Mouse (Mus musculus) heart, postnatal 25 days (tissue): ENCODE results near the gene Ksr2. TPM values are rescaled to one million over a fixed set of nuclear protein-coding genes. Genes with fewer than 3 reads are reported as not detected.

Source experiments
- DNase-seq: peaks from one replicate; pipeline ENCODE4 v3.0.0; 2022; ENCODE audit warnings: low spot score
- intact Hi-C: fragments of 180-260 bp; cut with DNase I; formaldehyde crosslinking; loops from one replicate; pipeline ENCODE4 v1.15.1; 2025
- total RNA-seq, 2 experiments: library from RNA; stranded (reverse); gene quantifications; 2 replicates each; pipeline ENCODE4 v1.2.3; 2021

The Ksr2 gene
- total RNA-seq, 2 experiments from 2014 or later = not detected

DNA sequence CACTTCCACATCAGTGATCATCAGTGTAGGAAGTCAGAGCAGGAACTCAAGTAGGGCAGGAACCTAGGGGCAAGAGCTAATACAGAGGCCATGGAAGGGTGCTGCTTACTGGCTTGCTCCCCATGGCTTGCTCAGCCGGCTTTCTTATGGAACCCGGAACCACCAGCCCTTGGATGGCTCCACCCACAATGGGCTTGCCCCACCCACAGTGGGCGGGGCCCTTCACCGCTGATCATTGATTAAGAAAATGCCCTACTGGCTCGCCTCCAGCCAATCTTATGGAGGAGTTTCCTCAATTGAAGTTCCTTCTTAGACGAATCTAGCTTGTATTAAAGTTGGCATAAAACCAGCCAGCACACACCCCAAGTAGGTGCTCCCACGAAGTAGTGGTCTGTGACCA is 102.1 kb downstream of the Ksr2 start:
- DNase-seq = no peak
- intact Hi-C loops = loop anchor here (2.0 kb wide), 3 partner anchors 321 to 431 kb away; no protein-coding TSS in a partner anchor

DNA sequence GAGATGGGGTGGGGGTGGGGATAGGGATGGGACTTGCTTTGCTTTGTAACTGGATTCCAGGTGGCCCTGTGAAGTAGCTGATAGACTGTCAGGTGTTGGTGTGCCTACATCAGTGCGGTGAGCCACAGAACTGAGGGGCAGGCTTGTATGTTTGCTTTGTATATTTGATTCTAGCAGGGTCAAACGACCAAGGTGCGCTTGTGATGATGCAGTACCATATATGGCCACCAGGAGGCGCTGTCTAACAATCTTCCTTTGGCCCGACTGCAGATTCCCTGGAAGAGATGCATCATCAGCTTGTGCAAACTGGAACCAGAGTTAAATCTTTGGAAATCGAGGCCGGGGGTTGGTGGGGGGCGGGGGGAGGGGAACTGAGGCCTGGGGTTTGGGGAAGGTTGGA is 102.8 kb downstream of the Ksr2 start:
- no peak for DNase-seq

DNA sequence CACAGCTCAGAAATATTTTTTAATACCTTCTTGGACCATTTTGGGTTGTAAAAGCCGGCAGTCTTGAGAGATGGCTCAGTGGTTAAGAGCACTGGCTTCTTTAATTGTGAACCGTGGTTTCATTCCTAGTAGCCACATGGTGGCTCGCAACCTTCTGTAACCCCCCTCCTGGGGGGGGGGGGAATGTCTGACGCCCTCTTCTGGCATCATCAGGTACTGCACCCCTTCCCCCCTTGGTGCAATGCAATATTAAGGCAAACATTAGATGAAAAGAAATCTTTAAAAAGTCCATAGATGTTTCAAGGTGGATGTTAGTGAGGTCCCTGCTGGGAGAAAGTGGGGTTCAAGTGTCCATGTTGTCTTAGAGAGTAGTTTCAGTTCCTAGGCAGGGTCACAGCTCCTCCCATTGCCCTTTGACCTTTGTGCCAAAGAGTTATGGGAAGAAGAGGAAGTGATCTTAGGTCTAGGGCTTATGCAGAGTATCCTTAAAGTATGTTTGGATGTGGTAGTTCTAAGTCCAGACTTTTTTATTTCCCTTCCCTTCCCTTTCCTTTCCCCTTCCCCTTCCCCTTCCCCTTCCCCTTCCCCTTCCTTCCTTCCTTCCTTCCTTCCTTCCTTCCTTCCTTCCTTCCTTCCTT is 106.2 kb downstream of the Ksr2 start:
- no peak for DNase-seq
- intact Hi-C loops = no loop called here

More for the DNA sequence above, 102.8 kb downstream of the Ksr2 start:
- intact Hi-C loops = loop anchor here (2.0 kb wide), 3 partner anchors 320 to 430 kb away; no protein-coding TSS in a partner anchor

DNA sequence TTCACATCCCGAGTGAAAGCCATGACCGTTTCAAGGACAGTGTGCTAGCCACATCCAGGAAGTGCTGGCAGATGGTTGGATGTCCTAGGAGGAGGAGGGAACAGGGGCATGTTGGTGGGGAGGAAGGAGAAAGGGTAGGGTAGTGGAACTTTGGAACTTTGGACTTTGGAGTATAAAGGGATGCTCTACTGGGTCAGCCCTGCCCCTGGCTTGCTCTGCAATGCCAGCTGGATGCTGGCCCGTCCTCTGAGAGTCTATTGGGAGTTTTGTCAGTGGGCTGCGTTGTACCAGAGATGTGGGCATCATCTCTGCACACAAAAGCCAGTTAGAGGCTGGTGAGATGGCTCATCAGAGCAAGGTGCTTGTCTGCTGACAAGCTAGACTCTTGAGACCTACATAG is 107.4 kb downstream of the Ksr2 start:
- no peak for DNase-seq
- intact Hi-C loops = no loop called here

DNA sequence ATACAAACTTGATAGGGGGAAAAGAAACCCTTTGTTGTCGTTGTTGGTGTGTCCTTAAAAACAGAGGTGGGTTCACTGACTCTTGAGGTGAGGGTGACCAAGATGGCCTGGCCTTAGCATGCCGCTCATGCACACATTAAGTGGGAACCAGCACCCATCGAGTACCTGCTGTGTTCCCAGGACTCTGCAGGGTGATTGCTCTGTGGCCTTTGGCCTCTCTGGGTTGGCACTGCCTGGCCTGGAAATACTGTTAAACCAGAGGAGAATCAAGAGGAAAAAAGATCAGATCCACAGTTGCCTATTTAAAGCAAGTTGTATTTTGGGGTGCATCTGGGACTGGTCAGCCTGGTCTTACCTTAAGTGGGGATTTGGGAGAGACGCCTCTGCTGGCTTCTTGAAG is 107.9 kb downstream of the Ksr2 start:
- no peak for DNase-seq
- intact Hi-C loops = no loop called here

DNA sequence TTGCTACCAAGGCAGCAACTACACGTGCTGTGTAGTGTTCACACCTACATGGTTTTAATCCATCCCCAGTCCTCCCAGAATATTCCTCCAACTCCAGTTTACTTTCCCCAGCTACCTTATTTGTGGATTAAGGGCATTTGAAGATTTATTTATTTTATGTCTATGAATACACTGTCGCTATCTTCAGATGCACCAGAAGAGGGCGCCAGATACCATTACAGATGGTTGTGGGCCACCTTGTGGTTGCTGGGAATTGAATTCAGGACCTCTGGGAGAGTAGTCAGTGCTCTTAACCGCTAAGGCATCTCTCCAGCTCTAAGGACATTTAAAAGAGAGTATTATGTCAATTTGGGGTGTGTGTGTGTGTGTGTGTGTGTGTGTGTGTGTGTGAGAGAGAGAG is 108.7 kb downstream of the Ksr2 start:
- intact Hi-C loops = no loop called here
- DNase-seq = no peak

DNA sequence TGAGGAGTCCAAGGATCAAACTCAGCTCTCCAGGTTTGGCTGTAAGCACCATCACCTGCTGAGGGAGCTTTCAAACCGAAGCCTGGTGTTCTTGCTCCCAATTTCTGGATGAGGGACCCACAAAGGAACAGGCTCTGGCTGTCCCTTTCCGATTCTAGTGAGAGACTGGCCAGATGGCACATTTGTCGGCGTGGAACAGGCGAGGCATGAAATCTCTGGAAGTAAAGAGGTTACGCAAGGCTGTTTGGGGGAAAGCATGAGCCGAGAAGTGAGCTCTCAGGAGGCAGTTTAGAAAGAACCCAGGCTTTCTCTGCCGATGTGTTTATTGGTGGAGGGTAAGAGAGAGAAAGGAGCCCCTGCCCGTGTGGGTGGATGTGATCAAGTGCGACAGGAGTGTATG is 109.2 kb downstream of the Ksr2 start:
- DNase-seq = no peak
- intact Hi-C loops = no loop called here

DNA sequence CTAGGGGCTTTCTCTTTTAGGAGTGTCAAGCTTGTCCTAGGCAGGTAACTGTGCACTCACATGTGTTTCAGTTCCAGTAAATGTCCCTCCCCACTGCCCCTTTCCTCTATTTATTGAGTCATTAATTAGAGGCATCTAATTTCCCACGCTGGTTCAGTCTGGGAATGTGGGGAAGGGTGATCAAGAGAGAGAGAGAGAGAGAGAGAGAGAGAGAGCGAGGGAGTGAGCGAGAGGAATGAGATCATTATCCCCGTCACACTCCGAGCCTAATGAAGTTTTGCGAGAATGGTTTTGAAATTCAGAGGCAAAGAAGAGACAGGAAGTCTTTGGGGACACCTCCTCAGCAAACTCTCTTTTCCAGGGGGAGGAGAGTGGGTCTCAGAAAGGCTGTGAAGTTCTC is 117.2 kb downstream of the Ksr2 start:
- intact Hi-C loops = no loop called here
- DNase-seq = no peak

DNA sequence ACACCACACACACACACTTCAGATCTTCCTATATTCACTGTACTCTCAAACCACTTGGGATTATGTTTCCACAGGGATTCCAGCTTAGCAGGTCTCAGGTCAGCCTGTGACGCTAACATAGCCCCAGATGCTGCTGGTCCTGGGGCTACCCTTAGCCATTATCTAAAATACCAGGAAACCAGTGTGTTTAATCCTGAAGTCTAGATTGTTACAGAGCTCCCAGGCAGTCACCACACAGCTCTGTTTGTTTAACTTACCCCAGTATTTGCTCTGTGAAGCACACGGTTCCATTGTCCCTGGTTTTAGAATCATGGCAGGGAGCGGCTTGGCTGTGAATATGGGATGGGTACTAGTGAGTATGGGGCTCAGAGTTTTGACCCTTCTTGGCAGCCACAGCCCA is 125.4 kb downstream of the Ksr2 start:
- intact Hi-C loops = no loop called here
- no peak for DNase-seq

DNA sequence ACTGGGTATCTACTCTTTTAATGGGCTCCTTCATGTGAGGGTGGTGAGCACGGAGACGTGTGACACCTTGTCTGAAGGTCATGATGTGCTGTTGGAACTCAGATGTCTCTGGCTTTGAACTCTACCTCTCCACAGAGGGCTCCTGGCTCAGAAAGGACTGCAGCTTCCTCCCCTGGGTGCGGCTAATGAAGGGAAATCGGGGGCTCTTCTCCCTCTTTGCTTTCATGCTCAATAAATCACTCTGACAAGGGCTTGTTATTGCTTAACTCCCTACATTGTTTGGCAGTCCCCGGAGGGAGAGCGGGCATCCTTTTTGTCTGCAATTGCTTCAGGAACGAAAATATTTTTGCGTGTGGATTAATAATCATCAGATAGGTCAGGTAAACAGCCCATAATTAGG is 127.9 kb downstream of the Ksr2 start:
- no peak for DNase-seq

DNA sequence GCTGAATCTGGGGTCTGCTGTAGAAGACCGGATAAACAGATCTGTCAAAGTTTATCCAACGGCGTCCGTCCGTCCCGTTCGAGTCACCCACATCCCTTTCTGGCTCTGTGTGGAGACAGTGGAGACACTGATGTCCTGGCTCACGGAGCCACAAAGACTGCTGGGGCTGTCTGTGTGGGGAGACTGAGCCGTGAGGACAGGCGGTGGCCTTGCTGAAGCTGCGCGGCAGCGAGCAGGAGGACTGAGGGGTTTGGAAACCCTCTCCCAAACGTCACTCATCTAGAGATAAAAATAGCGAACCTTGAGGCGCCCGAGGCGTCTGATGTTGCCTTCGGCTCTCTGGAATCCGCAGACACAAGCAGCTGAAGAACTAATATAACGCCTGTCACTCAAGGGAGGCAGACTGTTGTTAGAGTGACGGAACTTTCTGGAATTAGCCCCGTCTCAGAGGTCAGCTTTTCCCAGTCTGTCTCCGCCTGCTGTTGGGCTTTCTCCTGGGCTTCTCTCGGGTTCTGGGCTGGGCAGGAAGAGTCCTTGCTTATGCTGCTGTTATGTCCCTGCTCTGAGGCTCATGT is 133.0 kb downstream of the Ksr2 start:
- DNase-seq = no peak
- intact Hi-C loops = no loop called here

More for the DNA sequence above, 127.9 kb downstream of the Ksr2 start:
- intact Hi-C loops = no loop called here

DNA sequence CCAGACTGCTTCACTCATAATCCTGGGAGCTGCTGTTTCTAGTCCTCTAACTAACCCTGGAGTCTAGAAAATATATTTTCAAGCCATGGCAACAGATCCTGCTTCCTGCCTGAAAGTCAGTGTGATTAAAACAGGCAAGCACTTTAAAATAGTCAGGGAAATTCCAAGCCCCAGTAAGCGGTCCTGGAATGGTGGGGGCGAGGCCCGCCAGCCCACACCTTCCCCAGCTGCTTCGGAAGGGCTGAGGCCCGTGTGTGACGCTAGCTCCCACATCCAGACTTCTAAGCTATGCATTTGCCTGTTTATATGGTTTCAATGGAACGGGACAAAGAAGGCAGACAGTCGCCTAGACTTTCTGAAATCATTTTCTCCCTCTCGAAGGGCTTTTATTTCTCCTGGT is 137.2 kb downstream of the Ksr2 start:
- intact Hi-C loops = no loop called here

DNA sequence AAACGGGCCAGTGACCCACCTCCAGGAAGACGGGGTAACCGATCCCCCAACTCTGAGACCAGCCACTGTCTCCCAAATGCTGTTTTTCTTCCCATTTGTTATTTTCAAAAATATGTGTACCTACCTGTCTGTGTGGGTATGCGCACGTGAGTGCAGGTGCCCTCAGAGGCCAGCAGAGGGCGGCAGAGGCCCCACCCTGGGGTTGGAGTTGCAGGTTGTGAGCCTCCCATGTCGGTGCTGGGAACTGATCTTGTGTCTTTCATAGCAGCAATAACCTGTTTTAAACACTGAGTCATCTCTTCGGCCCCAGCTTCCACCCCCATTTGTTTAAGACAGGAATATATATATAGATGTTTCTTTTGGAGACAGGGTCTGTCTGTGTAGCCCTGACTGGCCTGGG is 138.3 kb downstream of the Ksr2 start:
- no peak for DNase-seq
- intact Hi-C loops = no loop called here

More for the DNA sequence above, 137.2 kb downstream of the Ksr2 start:
- DNase-seq = no peak

DNA sequence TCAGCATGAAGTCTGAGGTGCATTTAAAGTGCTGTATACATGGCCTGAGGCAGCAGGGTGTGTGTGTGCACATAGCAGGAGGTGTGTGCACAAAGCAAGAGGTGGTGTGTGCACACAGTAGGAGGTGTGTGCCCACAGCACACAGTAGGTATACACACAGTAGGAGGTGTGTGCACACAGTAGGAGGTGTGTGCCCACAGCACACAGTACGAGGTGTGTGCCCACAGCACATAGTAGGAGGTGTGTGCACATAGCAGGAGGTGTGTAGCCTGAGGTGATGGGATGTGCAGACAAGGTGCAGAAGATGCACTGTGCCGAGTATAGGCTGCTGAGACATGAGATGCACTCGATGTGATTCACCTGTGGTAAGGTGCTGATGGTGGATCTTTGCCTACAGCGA is 140.7 kb downstream of the Ksr2 start:
- intact Hi-C loops = no loop called here
- DNase-seq = no peak

DNA sequence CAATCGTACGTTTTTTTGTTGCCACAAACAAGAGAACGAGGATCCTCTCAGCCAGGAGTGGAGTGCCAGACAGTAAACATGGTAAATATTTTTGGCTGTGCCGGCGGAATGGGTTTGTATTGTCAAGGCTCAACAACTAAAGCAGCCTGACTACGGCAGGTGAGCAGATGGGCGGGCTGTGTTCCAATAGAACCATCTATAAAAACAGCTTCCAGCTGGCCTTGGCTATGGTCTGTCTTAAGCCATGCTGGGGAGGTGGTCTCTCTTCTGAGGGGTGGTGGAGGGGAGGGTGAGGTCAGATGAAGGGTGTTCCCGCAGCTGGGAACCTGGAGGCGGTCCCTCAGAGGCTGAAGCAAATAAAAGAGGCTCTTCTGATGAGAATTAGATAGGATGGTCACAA is 142.8 kb downstream of the Ksr2 start:
- intact Hi-C loops = no loop called here
- no peak for DNase-seq

DNA sequence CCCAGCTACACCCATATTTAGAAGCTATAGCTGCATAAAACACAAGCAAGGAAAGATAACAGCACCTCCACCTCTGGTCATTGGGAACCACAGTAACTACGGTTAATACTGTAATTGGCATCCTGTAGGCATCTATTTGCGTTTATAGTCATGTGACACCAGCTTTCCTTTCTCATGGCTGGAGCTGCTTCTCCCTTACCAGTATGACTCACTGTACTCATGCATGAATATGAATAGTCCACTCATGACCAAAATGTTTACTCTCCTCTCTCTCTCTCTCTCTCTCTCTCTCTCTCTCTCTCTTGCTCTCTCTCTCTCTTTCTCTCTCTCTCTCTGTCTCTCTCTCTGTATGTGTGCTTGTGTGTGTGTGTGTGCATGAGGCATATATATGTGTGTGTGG is 147.3 kb downstream of the Ksr2 start:
- DNase-seq = no peak
- intact Hi-C loops = no loop called here

DNA sequence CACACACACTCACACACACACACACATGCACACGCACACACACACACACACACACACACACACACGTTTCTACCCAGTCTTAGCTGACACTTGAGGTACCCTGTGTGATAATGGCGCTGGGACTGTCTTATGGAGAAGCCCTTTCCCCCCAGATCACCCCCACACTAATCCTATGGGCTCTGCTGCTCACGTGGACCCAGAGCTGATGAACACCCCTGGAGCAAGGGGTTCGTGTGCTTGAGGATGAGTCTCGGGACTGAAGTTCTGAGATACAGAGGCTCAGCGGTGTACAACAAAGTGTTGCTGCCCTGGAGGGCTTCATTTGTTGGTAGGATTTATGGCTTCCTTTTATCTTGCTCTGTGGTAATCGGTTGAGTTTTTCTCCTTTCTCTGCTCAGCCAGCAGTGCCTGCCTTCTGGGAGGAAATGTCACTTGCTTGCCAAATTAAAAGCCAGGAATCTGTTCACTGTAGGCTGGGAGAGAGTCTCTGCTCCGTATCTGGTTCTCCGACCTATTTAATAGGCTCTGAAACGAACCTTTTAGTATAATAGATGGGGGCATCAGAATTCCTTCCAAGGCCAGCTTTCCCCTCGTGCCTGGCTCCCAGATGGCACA is 152.4 kb downstream of the Ksr2 start:
- intact Hi-C loops = no loop called here
- DNase-seq = no peak

DNA sequence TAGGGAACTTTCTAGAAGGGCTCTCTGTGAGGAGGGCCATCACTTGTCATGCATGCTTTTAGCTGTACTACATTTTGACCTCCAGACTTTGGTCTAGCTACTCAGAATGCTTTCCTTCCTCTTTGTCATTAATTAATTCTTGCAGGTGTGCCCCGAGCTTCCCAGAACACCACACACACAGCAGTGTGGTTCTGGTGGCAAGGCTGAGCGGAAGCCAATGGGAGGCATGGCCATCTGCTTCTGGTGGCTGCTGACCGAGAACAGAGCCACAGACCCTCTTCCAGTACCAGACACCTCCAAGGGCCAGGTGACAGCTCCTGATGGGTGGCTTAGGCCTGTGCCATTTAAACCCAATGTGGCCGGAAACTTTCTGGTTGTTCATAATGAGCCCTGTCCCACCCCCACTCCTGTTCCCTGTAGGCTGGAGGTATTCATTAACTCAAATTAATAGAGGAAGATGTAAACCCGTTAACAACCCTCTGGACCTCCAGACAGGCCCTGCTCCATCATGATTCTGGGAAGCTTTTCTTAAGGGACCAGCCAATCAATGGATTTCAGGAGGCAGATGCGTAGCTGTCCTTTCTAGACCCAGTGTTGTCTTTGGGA is 155.5 kb downstream of the Ksr2 start:
- intact Hi-C loops = no loop called here
- DNase-seq = no peak

DNA sequence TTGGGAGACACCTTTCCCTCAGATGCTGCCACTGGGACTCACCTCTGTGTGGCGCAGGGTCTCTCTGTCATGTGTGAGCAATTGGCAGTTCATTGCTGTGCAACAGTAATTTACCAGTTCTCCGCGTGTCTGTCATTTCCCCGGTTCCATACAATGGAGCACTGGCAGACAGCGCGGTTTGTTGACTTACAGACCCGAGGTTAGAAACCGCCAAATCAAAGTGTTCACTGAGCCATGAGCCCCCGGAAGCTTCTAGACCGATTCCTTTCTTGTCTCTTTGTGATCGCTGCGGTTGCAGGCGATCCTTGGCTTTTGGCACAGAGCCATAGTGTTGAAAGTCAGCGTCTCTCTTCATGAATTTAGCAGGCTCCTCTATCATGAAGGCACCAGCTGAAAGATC is 158.6 kb downstream of the Ksr2 start:
- intact Hi-C loops = no loop called here
- DNase-seq = no peak

DNA sequence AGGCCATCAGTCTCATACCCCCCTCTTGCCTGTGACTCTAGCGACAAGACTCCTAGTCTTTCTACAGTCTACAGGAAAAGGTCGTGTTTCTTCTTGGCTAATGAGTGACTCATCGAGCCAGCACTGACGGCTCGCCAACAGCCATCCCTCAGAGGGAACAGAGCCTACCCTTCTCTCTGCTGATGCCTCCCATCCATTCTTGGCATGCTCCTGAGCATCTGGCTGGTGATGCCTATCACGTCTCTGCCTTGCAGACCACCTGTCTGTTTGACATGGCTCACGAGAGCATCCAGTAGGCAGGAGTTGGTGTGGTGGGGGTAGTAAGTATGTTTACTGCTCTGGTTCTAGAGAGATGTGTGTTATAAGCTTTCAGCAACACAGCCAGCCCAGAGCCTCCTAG is 161.1 kb downstream of the Ksr2 start:
- intact Hi-C loops = no loop called here
- DNase-seq = no peak

DNA sequence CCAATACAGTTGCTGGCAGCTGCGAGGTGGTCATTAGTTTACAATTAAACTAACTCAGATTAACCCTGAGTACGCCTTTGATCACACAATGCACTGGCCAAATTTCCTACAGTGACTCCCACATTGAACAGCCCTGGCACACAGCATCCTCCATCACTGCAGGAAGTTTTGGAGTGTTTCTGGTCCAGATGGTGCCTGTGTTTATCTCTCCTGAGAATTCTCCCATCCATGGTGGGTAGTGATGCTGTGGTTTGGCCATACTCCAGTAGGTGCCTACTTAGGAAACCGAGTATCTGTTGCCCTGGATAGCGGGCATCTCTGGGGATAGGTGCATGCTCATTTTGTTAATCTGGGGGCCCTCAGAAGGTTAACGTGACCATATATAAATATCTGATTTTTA is 163.8 kb downstream of the Ksr2 start:
- no peak for DNase-seq
- intact Hi-C loops = no loop called here
